Mouse (Mus musculus): ENCODE data around the gene Irx6.

DNA sequence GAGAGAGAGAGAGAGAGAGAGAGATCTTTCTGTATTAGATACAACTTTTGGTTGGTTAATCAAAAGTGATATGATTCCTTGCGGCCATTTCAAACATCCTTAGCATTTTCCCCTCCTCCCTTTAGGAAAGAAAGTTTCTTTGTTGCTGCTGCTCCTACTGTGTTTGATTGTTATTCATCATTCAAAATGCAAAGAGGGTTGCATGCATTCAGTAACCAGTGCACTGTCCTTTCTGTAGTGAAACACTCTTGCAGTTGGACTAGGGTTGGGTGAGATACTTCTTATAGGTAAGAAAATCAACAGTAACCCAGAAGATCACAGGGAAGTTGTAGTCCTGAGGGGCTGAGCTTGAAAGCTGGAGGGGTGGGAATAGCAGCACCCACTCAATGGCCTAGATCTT, 39.2 kb downstream of the Irx6 start:
- TF ChIP-seq CTCF (IDR thresholded peaks at IDR 0.05; ENCODE audit: low read depth): no peak
- TF ChIP-seq EP300 (IDR thresholded peaks at IDR 0.05; ENCODE audit: low read depth): no peak

Measured in liver, postnatal 0 days (tissue).